Mouse (Mus musculus) kidney, embryonic 14.5 days (tissue): Measurements from ENCODE around the gene Map3k7cl. TPM values are rescaled to one million over a fixed set of nuclear protein-coding genes. Genes with fewer than 3 reads are reported as not detected.

ENCODE experiments used
- ATAC-seq: fragments of 200-750 bp; cut with Nextera tagmentation; 2 replicates; pipeline ENCODE4 v1.8.0; 2017; ENCODE audit warnings: moderate number of reproducible peaks, mild to moderate bottlenecking, moderate TSS enrichment, moderate library complexity; ENCODE audit not compliant: low FRiP score, low TSS enrichment
- H3K27ac ChIP-seq: fragments of 300-500 bp; sonication (generic); 2 replicates; pipeline ENCODE4 v1.5.1; 2014; ENCODE audit warnings: low read depth, mild to moderate bottlenecking, low read length, moderate library complexity, mixed read lengths
- H3K27me3 ChIP-seq: fragments of 300-500 bp; sonication (generic); 2 replicates; pipeline ENCODE4 v1.6.1; 2014; ENCODE audit warnings: mild to moderate bottlenecking, low read length; ENCODE audit not compliant: control insufficient read depth, insufficient read depth
- H3K36me3 ChIP-seq: fragments of 300-500 bp; sonication (generic); 2 replicates; pipeline ENCODE4 v1.6.1; 2014; ENCODE audit warnings: low read length, mixed read lengths; ENCODE audit not compliant: control insufficient read depth, insufficient read depth
- H3K4me1 ChIP-seq: fragments of 300-500 bp; sonication (generic); 2 replicates; pipeline ENCODE4 v1.6.1; 2014; ENCODE audit warnings: low read length, mixed read lengths; ENCODE audit not compliant: control insufficient read depth, insufficient read depth
- H3K4me2 ChIP-seq: fragments of 300-500 bp; sonication (generic); replicated peaks from 2 replicates; pipeline ENCODE4 v1.6.1; 2014; ENCODE audit warnings: low read depth, mild to moderate bottlenecking, low read length
- H3K4me3 ChIP-seq: fragments of 300-500 bp; sonication (generic); 2 replicates; pipeline ENCODE4 v1.5.1; 2014; ENCODE audit warnings: mild to moderate bottlenecking, low read length
- H3K9ac ChIP-seq: fragments of 300-500 bp; sonication (generic); 2 replicates; pipeline ENCODE4 v1.6.1; 2014; ENCODE audit warnings: low read depth, mild to moderate bottlenecking, low read length, moderate library complexity
- H3K9me3 ChIP-seq: fragments of 300-500 bp; sonication (generic); 2 replicates; pipeline ENCODE4 v1.6.1; 2016; ENCODE audit warnings: low read length; ENCODE audit not compliant: control insufficient read depth
- WGBS: fragments of 180-500 bp; shearing (Covaris S2); extraction: QIAGEN DNeasy Blood & Tissue Kit; methylation state at CpG from one replicate; pipeline ENCODE4 v1.1.7; 2014; 5-methylcytosine and 5-hydroxymethylcytosine counted together
- polyA plus RNA-seq: library from polyadenylated mRNA; unstranded; fragments of >200 nt; fragmentation: Nextera tagmentation; extraction: Ambion mirVana; gene quantifications from 2 replicates; pipeline ENCODE4 v1.2.1, GENCODE M21; 2014

Gene Map3k7cl
- polyA plus RNA-seq, 1 experiment from 2014 or later, result 1.4 TPM

DNA sequence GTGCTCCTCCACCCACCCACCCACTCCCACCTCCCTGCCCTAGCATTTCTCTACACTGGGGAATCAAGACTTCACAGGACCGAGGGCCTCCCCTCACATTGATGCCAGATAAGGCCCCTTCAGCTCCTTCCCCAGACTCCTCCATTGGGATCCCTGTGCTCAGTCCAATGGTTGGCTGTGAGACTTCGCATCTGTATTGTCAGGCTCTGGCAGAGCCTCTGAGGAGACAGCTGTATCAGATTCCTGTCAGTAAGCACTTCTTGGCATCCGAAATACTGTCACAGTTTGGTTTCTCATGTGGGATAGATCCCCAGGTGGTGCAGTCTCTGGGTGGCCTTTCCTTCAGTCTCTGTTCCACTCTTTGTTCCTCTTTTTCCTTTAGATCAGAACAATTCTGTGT lies 68.1 kb downstream of the Map3k7cl start:
- Histone ChIP-seq H3K4me3 (no peak overlapping the region), H3K4me1 (no peaks in the 10 kb centered on the region), H3K9ac (no peak overlapping the region), H3K36me3 (no peaks in the 10 kb centered on the region), H3K4me2 (no peak overlapping the region), H3K27ac (no peak overlapping the region), H3K27me3 (no peaks in the 10 kb centered on the region), H3K9me3 (no peaks in the 10 kb centered on the region; the same call in 1 of the 2 replicates)
- ATAC-seq, result no peak
- 95% methylated on average over 3 of the region's 3 CpGs for WGBS

DNA sequence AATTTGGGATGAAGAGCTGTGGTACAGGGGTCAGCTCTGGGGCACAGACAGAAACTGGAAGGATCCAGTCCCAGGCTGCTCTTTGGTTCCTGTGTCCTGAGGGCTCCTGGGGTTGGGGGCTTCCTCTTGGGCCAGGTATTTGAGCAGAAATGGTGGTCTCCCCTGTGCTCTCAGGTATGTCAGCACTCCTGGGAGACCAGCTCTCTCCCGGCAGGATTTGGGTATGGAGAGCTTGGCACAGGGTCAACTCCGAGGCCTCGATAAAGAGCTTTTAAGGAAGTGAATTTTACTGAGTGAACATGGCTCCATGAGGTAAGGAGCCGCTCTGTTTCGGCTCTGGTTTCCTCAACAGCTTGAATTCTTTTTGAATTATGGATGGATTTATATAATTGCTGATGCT lies 70.8 kb downstream of the Map3k7cl start:
- H3K9ac ChIP-seq, result no peak overlapping the region
- no peak overlapping the region for H3K27ac ChIP-seq
- no peaks in the 10 kb centered on the region for H3K36me3 ChIP-seq
- H3K9me3 ChIP-seq, result peaks cover 7% of the 10 kb centered on the region; the same call in 1 of the 2 replicates
- WGBS, result 89% methylated on average over 5 of the region's 5 CpGs
- H3K4me3 ChIP-seq, result no peak overlapping the region
- no peaks in the 10 kb centered on the region for H3K4me1 ChIP-seq
- no peak for ATAC-seq
- no peak overlapping the region for H3K4me2 ChIP-seq
- H3K27me3 ChIP-seq, result no peaks in the 10 kb centered on the region

DNA sequence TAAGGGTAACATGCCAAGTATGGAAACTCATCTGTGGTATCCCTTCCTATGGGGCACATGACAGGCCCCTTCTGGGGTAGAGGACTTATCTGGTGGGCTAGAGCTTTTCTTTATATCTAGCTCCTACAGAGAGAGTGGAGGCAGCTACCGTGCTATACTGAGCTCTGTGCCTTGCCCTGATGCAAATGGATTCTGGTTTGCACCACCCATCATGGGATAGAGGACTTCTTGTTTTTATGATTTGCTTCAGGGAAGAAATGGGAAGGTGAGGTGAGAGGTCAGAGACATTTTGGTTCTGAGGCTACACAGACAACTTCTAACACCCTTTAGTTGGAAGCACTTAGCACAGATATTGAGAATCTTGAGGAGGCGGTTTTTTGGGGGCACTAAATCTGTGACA lies 71.8 kb downstream of the Map3k7cl start:
- no peak overlapping the region for H3K4me2 ChIP-seq
- H3K9ac ChIP-seq, result no peak overlapping the region
- H3K27ac ChIP-seq, result no peak overlapping the region
- 90% methylated on average over 2 of the region's 2 CpGs for WGBS
- ATAC-seq, result no peak
- H3K36me3 ChIP-seq, result no peaks in the 10 kb centered on the region
- no peak overlapping the region for H3K4me3 ChIP-seq
- no peaks in the 10 kb centered on the region for H3K27me3 ChIP-seq
- no peaks in the 10 kb centered on the region for H3K4me1 ChIP-seq
- peaks cover 7% of the 10 kb centered on the region; the same call in 1 of the 2 replicates for H3K9me3 ChIP-seq

DNA sequence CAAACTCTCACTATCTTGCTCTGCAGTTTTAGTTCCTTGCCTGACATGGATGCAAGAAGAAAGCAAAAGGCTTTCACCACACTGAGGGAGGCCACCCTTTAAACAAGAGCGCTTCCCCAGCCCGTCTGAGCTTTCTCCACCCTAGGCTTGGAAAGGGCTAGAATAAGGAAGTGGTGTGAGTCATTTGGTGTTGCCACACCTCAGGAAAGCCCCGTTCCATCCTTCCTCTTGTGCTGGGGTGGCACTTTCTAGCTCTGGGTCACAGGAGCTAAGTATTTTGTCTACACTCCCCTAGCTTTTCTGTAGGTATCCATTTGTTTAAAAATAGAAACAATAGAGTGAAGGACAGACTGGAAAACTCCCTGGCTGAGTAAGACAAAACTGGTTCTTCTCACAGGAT lies 72.2 kb downstream of the Map3k7cl start:
- no peak for ATAC-seq
- Histone ChIP-seq H3K9me3 (peaks cover 7% of the 10 kb centered on the region; the same call in 1 of the 2 replicates), H3K4me1 (no peaks in the 10 kb centered on the region), H3K9ac (no peak overlapping the region), H3K27ac (no peak overlapping the region), H3K27me3 (no peaks in the 10 kb centered on the region), H3K36me3 (no peaks in the 10 kb centered on the region), H3K4me2 (no peak overlapping the region), H3K4me3 (no peak overlapping the region)
- 75% methylated on average over 3 of the region's 3 CpGs for WGBS

DNA sequence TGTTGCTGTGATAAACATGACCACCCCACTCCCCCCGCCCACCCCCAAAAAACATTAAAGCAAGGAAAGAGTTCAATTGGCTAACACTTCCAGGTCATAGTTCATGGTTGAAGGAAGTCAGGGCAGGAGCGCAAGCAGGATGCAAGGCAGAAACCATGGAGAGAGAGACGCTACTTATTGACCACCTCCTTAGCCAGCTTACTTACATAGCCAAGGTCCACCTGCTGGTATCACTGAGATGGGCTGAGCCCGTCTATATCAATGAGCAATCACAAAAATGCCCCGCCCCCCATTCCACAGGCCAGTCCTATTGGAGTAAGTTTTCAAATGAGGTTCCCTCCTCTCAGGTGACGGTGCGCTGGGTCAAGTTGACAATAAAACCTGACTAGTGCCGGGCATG lies 72.7 kb downstream of the Map3k7cl start:
- 93% methylated on average over 8 of the region's 8 CpGs for WGBS
- ATAC-seq, result no peak

DNA sequence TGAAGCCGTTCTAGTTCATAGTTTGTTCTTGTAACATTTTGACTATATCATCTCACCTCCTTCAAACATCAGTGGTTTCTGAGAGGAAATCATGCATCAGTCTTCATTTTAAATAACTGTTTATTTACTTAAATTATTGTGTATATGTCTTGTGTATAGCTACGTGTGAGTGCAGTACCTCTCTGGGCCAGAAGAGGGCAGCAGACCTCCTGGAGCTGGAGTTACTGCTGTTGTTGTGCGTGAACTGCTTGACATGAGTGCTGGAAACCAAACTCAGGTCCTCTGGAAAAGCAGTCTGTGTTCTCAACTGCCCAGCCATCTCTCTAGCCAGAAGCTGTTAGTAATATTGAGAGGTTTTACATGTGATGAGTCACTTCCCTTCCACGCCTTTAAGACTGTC lies 73.6 kb downstream of the Map3k7cl start:
- Histone ChIP-seq H3K27me3 (no peaks in the 10 kb centered on the region), H3K4me1 (no peaks in the 10 kb centered on the region), H3K36me3 (no peaks in the 10 kb centered on the region), H3K4me2 (no peak overlapping the region), H3K27ac (no peak overlapping the region), H3K4me3 (no peak overlapping the region), H3K9ac (no peak overlapping the region), H3K9me3 (peaks cover 7% of the 10 kb centered on the region; the same call in 1 of the 2 replicates)
- WGBS, result 93% methylated on average over 4 of the region's 4 CpGs
- no peak for ATAC-seq

More for the DNA sequence above, 72.7 kb downstream of the Map3k7cl start:
- Histone ChIP-seq H3K4me2 (no peak overlapping the region), H3K9me3 (peaks cover 7% of the 10 kb centered on the region; the same call in 1 of the 2 replicates), H3K4me1 (no peaks in the 10 kb centered on the region), H3K4me3 (no peak overlapping the region), H3K9ac (no peak overlapping the region), H3K27ac (no peak overlapping the region), H3K36me3 (no peaks in the 10 kb centered on the region), H3K27me3 (no peaks in the 10 kb centered on the region)

DNA sequence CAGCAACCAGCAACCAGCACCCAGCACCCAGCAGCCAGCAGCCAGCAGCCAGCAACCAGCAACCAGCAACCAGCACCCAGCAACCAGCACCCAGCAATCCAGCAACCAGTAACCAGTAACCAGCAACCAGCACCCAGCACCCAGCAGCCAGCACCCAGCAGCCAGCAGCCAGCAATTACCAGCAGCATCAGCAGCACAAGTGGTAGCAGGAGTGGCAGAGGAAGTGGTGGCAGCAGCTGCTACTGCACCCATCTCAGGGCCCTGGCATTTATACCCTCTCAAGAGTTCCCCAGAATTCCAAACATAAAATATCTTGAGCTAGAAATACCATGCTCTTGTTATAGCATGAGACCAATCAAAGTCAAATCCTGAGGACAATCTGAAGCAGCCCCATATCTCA lies 81.6 kb downstream of the Map3k7cl start:
- no peaks in the 10 kb centered on the region for H3K36me3 ChIP-seq
- H3K27me3 ChIP-seq, result no peaks in the 10 kb centered on the region
- no peaks in the 10 kb centered on the region for H3K9me3 ChIP-seq
- ATAC-seq, result no peak
- H3K4me1 ChIP-seq, result no peaks in the 10 kb centered on the region
- H3K4me3 ChIP-seq, result no peak overlapping the region
- no peak overlapping the region for H3K4me2 ChIP-seq
- H3K27ac ChIP-seq, result no peak overlapping the region
- no peak overlapping the region for H3K9ac ChIP-seq

DNA sequence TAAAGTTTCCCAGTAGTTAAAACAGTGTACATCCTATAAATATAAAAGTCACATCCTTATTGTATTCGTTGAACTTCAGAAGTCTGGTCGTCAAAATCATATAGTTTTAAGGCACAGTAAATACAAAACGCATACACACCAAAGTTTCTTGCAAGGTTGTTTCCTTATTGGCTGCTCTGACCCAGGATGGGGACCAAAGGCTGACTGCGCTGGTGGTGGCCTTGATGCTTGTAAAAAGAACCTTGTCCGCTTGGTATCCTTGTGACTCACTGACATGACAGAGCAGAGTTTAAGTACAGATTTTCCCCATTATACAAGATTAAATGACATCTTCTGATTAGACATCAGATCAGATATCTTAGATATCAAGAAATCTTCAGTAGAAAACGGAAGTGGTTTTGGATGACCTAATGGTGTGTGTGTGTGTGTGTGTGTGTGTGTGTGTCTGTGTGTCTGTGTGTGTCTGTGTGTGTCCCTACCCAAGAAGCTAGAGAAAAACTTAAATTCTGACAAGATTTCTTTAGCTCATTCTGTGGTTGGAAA lies 82.2 kb downstream of the Map3k7cl start:
- ATAC-seq, result no peak
- Histone ChIP-seq H3K4me1 (no peaks in the 10 kb centered on the region), H3K27ac (no peak overlapping the region), H3K9me3 (no peaks in the 10 kb centered on the region), H3K27me3 (no peaks in the 10 kb centered on the region), H3K9ac (no peak overlapping the region), H3K4me3 (no peak overlapping the region), H3K36me3 (no peaks in the 10 kb centered on the region), H3K4me2 (no peak overlapping the region)
- 83% methylated on average over 6 of the region's 6 CpGs for WGBS

DNA sequence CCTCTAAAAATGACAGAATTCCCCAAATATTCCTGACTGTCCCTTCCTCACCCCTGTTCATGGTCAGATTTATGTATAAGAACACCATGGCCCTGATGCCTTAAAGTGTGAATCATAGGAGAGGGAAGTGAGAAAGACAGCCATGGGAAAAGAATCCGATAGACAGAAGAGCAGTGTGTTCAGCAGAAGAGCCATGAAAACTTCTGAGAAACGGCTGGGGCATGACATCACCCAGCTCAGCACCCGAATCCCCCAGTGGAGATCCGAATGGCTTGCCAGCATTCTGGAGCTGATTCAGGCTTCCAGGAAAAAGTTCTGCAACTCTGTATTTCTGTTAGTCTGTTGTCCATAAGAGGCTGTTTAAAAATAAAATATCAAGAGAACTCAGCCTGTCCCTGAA lies 82.7 kb downstream of the Map3k7cl start:
- no peak overlapping the region for H3K9ac ChIP-seq
- peak; percentile 39; the same call in 1 of the 2 replicates for ATAC-seq
- H3K4me3 ChIP-seq, result no peak overlapping the region
- 48% methylated on average over 4 of the region's 4 CpGs for WGBS
- no peaks in the 10 kb centered on the region for H3K9me3 ChIP-seq
- no peaks in the 10 kb centered on the region for H3K4me1 ChIP-seq
- no peak overlapping the region for H3K27ac ChIP-seq
- H3K27me3 ChIP-seq, result no peaks in the 10 kb centered on the region
- H3K4me2 ChIP-seq, result no peak overlapping the region
- no peaks in the 10 kb centered on the region for H3K36me3 ChIP-seq
